Mouse (Mus musculus): ENCODE data around the gene Grm8.

Grm8 gene

GRCm38 (mm10) chr6:28135001-28135401 is at the start of gene Grm8:
TSS of gene Grm8 (minus strand) at chr6:28135178.
- DNase-seq (ENCODE audit: low read depth, low spot score) = peak; percentile 40

GRCm38 (mm10) chr6:28169851-28170539 is 35.0 kb upstream of the Grm8 start:
- no peak for DNase-seq (ENCODE audit: low read depth, low spot score)

- DNase-seq (ENCODE audit: low read depth, low spot score) = no peak
Observed at GRCm38 (mm10) chr6:28160399-28160798, 25.4 kb upstream of the Grm8 start.

GRCm38 (mm10) chr6:28146445-28146844 is 11.5 kb upstream of the Grm8 start:
- DNase-seq (ENCODE audit: low read depth, low spot score) = no peak

GRCm38 (mm10) chr6:28142332-28142731 is 7.4 kb upstream of the Grm8 start:
- DNase-seq (ENCODE audit: low read depth, low spot score) = no peak

GRCm38 (mm10) chr6:28135411-28136233 is 644 bp upstream of the Grm8 start:
- peak; percentile 91 for DNase-seq (ENCODE audit: low read depth, low spot score)

- DNase-seq (ENCODE audit: low read depth, low spot score) = peak; percentile 26
Observed at GRCm38 (mm10) chr6:28134251-28134801, 652 bp downstream of the Grm8 start.

- no peak for DNase-seq (ENCODE audit: low read depth, low spot score)
Observed at GRCm38 (mm10) chr6:28133206-28134063, 1.5 kb downstream of the Grm8 start.

GRCm38 (mm10) chr6:28132056-28132455 is 2.9 kb downstream of the Grm8 start:
- no peak for DNase-seq (ENCODE audit: low read depth, low spot score)

- DNase-seq (ENCODE audit: low read depth, low spot score) = no peak
Observed at GRCm38 (mm10) chr6:28128871-28129270, 6.1 kb downstream of the Grm8 start.

- no peak for DNase-seq (ENCODE audit: low read depth, low spot score)
Observed at GRCm38 (mm10) chr6:28115519-28115918, 19.5 kb downstream of the Grm8 start.

GRCm38 (mm10) chr6:28114916-28115315 is 20.1 kb downstream of the Grm8 start:
- no peak for DNase-seq (ENCODE audit: low read depth, low spot score)

GRCm38 (mm10) chr6:28111551-28111950 is 23.4 kb downstream of the Grm8 start:
- DNase-seq (ENCODE audit: low read depth, low spot score) = no peak

GRCm38 (mm10) chr6:28102608-28103316 is 32.2 kb downstream of the Grm8 start:
- peak; percentile 41 for DNase-seq (ENCODE audit: low read depth, low spot score)

- DNase-seq (ENCODE audit: low read depth, low spot score) = no peak
Observed at GRCm38 (mm10) chr6:28100001-28100400, 35.0 kb downstream of the Grm8 start.

- no peak for DNase-seq (ENCODE audit: low read depth, low spot score)
Observed at GRCm38 (mm10) chr6:28092511-28092910, 42.5 kb downstream of the Grm8 start.

GRCm38 (mm10) chr6:28091836-28092235 is 43.1 kb downstream of the Grm8 start:
- DNase-seq (ENCODE audit: low read depth, low spot score) = no peak

- DNase-seq (ENCODE audit: low read depth, low spot score) = no peak
Observed at GRCm38 (mm10) chr6:28090981-28091380, 44.0 kb downstream of the Grm8 start.

- peak; percentile 13 for DNase-seq (ENCODE audit: low read depth, low spot score)
Observed at GRCm38 (mm10) chr6:28075534-28075933, 59.4 kb downstream of the Grm8 start.

GRCm38 (mm10) chr6:28074470-28074869 is 60.5 kb downstream of the Grm8 start:
- no peak for DNase-seq (ENCODE audit: low read depth, low spot score)

GRCm38 (mm10) chr6:28051966-28052365 is 83.0 kb downstream of the Grm8 start:
- no peak for DNase-seq (ENCODE audit: low read depth, low spot score)
